Mouse (Mus musculus) thymus, adult 2 months (tissue): Measurements from ENCODE around the gene Iqgap2.

Source experiments
- CTCF ChIP-seq: fragments of 200-500 bp; IDR thresholded peaks from 2 replicates; pipeline ENCODE4 v1.5.1; 2012; ENCODE audit warnings: mild to moderate bottlenecking, control low read depth, low read length, moderate library complexity, borderline replicate concordance; ENCODE audit not compliant: control insufficient read depth, poor library complexity, insufficient read depth; ENCODE audit errors: extremely low read depth
- POLR2A ChIP-seq: fragments of 200-500 bp; IDR thresholded peaks from 2 replicates; pipeline ENCODE4 v1.6.1; 2012; ENCODE audit warnings: mild to moderate bottlenecking, low read length, control low read depth, moderate library complexity; ENCODE audit not compliant: control insufficient read depth, poor library complexity, insufficient read depth; ENCODE audit errors: extremely low read depth

DNA sequence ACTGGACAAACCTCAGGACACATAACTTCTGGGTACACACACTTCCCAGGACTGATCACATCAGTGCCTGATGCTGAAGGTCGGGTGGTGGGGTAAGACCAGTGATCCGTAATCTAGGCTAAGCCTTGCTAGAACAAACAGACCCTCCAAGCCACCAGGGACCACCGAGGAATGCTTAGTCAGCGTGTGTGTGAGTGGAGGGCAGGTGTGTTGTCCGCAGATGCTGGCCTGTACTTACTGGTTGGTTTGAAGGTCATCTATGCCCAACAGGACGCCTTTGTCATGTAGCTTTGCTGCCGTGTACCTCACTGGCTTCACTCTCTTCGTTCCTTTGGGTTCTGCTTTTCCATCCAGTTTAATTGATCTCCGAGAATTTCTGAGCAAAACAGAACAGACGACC, 262.0 kb downstream of the Iqgap2 start:
- no peak for TF ChIP-seq POLR2A
- no peak for TF ChIP-seq CTCF
